Mouse (Mus musculus): Measurements from ENCODE around the gene Tcl1b3.
"Not testable (repeated sequence)": the region's sequence is repeated elsewhere in the genome, so short reads cannot be mapped to it uniquely, and the experiment has no call there.

GRCm38 (mm10) chr12:105155286-105155685, 35.6 kb upstream of the Tcl1b3 start:
- not testable (repeated sequence) for TF ChIP-seq FLI1 (IDR thresholded peaks at IDR 0.05; ENCODE audit: low read length); GATA1 (IDR thresholded peaks at IDR 0.05; ENCODE audit: borderline replicate concordance, low read length)

Data from megakaryocyte, embryonic 14.5 days (primary cell).